Mouse (Mus musculus) forelimb bud, embryonic 11.5 days (tissue): ENCODE measurements around the gene Thap4.

Experiments
- DNase-seq: peaks from one replicate; pipeline ENCODE4 v3.0.0-alpha.2; 2012; ENCODE audit warnings: low read depth, low spot score

Gene Thap4

GRCm38 (mm10) chr1:93746179-93746578, 8.5 kb downstream of the Thap4 start:
- DNase-seq: no peak

GRCm38 (mm10) chr1:93742910-93743309, 11.8 kb downstream of the Thap4 start:
- DNase-seq: no peak

GRCm38 (mm10) chr1:93741987-93742386, 12.7 kb downstream of the Thap4 start:
- DNase-seq: no peak

- no peak for DNase-seq
Observed at GRCm38 (mm10) chr1:93740671-93741070, 14.0 kb downstream of the Thap4 start.

- DNase-seq: no peak
Observed at GRCm38 (mm10) chr1:93737711-93738110, 17.0 kb downstream of the Thap4 start.

- DNase-seq: no peak
Observed at GRCm38 (mm10) chr1:93735859-93736258, 18.8 kb downstream of the Thap4 start.

DNA sequence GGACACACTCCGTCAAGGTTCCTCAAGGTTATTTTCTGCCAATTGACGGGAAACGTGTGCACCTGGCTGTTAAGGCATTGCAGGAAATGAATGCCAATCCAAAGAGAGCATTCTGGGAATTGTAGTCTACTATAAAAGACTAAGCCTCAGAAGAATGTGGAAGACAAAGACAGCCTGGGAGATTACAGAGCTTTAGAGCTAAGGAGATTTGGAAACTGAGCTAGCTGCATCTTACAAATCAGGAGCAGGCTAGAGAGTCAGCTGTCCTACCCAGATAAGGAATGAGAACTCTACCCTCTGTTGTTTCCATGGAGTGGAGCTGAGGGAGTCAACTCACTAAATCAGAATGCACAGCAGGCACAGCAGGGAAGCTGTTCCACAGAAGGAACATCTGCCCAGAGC, 22.8 kb downstream of the Thap4 start:
- no peak for DNase-seq

- no peak for DNase-seq
Observed at GRCm38 (mm10) chr1:93731103-93731502, 23.6 kb downstream of the Thap4 start.

GRCm38 (mm10) chr1:93726974-93727373, 27.7 kb downstream of the Thap4 start:
- peak; percentile 14 for DNase-seq

- no peak for DNase-seq
Observed at GRCm38 (mm10) chr1:93726116-93726515, 28.5 kb downstream of the Thap4 start.

DNA sequence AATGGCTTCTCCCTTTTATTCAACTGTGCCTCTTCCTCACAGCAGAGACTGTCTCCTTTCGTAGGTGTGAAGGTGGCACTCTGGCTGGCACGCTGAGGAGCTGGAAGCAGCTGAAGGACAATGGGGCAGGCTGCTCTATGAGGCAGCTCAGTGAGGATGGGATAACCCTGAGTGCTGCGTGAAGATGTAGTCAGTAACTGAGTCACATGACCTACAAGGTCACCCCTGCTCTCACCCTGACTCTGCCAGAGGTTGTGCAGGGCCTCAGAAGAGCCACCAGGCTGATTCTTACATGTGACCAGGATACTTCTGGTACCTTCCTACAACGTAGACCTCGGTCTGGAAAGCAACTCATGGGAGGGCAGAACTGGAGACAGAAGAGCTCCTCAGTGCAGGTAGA, 29.0 kb downstream of the Thap4 start:
- DNase-seq: no peak

DNA sequence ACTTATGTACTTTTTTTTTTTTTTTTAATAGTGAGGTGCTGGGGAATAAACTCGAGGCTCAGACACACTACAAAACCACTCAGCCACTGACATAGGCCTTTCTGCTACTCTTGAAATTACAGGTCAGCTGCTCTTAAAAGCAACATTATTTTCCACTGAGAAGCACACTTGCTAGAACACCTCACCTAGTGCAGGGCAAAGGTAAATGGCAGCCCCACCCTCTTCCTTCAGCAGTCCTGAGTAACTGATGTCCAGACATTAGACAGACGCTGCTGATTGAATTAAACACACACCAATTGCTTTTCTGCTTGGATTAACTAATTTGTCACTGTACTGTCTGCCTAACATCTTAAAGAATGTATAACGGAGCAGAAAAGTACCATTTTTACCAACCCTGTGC, 30.0 kb downstream of the Thap4 start:
- DNase-seq: no peak

GRCm38 (mm10) chr1:93721557-93721956, 33.1 kb downstream of the Thap4 start:
- DNase-seq: no peak

DNA sequence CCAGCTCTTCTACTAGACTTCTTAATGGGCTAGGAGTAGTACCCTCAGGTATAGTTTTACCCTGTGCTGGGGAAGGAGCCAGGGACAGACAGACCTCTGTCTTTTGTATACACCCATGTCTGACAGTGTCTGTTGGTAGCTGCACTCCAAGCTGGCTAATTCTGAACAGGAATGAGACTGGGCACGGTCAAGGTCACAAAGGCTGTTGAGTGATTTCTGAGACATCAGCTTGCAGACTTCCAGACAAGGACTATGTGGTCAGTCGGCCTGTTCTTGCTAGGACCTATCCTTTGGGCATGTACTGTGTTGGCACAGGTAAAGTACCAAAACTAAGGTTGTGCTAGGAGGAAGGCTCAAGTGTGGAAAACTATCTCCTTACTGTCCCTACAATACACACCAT, 38.5 kb downstream of the Thap4 start:
- DNase-seq: no peak

DNA sequence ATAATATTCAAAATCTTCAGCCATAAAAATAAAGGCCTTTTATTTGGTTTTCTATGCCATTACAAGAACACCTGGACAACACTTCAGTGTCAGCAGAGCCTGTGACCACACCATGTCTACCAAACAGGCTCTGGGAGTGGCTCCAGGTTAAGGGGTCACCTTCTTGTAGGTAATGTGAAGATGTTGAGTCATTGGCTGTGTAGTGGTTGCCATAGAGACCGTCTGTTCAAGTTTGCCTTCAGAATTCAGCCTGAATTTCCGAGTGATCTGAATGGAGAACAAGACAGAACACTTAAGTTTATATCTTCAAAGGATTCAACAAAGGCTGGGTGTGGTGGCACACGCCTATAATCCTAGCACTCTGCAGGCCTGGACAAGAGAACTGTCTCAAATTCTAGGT, 49.3 kb downstream of the Thap4 start:
- no peak for DNase-seq

DNA sequence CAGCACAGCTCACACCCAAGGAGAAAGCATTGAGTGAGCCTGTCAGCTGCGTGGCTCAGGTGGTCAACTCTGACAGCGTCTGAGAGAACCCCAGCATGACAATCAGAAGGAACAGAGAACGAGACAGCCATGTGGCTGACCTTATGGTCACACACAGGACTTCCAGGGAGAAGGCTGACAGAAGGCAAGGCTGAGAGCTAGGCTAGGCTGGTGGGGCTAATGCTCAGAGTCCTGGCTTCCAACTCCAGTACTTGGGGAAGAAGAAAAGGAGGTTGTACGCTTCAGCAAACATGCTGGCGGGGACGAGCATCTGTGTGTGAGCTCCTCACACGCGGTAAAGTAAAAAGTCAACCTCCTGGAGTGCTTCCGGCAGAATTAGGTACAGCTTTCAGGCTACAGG, 50.3 kb downstream of the Thap4 start:
- no peak for DNase-seq

GRCm38 (mm10) chr1:93703472-93704048, 51.1 kb downstream of the Thap4 start:
- DNase-seq: no peak

DNA sequence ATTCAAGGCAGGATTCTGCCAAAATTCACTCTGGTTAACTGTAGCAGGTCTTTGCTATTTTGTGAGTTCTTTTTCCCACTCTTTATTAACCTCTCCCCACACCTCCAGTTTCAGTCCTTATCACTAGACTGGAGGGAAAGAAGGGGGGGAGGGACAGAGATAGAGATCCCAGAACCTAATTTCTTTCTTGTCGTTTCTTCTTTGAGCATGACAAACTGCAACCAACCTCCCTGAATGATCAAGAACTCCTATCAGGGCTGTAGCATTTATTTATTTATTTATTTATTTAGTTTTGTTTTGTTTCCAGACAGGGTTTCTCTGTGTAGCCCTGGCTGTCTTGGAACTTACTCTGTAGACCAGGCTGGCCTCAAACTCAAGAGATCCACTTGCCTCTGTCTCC, 52.6 kb downstream of the Thap4 start:
- DNase-seq: no peak

DNA sequence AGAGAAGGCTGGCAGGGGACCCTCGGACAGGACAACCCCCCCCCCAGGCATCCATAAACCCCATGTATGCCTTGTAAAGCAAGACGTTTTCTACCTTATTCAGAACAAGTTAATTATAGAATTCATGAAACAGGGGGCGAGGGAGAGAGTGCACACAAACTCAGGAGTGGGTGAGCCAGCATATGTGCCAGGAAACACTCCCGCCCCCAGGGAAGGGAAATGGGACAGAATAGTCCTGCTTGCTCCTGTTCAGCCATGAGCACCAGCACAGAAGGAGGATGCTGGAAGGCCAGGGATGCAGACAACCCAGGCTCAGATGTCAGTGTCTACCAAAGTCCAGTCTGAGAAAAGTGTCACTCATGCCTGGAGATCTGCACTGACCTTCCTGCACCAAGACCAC, 55.5 kb downstream of the Thap4 start:
- no peak for DNase-seq

GRCm38 (mm10) chr1:93697317-93697716, 57.3 kb downstream of the Thap4 start:
- DNase-seq: no peak

- DNase-seq: no peak
Observed at GRCm38 (mm10) chr1:93694966-93695365, 59.7 kb downstream of the Thap4 start.

GRCm38 (mm10) chr1:93693943-93694342, 60.7 kb downstream of the Thap4 start:
- DNase-seq: no peak

DNA sequence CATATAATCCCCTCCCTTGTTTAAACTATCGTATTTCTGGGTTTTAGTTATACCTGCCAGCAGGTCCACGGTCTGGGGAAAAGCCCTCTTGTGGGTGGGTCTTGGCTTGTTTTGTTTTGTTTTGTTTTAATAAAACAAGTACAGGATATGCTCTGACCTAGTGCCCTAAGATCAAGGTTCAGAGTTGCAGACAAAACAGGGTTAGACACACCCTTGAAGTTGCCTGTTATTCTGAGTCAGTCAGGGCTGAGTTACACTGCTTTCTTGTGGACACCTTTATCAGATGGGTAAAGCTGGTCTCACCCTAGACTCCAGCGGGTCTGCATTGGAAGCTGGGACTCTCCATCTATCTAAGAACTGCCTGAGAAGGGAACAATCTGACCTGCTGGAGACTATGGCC, 61.2 kb downstream of the Thap4 start:
- no peak for DNase-seq

DNA sequence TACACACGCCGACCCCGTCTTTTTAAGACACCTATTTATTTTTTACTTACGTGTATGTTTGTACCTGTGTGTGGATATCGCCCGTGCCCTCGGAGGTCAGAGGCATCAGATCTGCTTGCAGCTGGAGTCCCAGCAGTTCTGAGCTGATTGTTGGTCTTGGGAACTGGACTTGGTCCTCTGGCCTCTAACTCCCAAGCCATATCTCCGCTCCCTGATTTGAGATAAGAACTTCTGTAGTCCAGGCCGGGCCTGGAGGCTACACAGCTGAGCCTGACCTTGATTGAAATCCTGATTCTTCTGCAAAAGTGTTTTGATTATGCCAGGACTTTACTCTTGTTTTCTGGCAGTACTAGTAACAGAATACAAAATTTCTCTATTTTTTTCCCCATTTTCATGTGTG, 61.9 kb downstream of the Thap4 start:
- DNase-seq: no peak
